Mouse (Mus musculus) lung, postnatal 0 days (tissue): ENCODE measurements at regions not wholly inside any gene's neighbourhood (a gene's known extent, or its start where the extent isn't known, plus 50 kb on each side); places are given as distances from the start of the nearest gene placed in this dataset.

ENCODE experiments used
- CTCF ChIP-seq: IDR thresholded peaks from 2 replicates; pipeline ENCODE4 v1.5.1; 2016; ENCODE audit warnings: antibody characterized with exemption, mild to moderate bottlenecking
- EP300 ChIP-seq: IDR thresholded peaks from 2 replicates; pipeline ENCODE4 v1.6.1; 2016; ENCODE audit warnings: antibody characterized with exemption, mild to moderate bottlenecking, control low read depth

GRCm38 (mm10) chr3:42214624-42215276 lies 472.3 kb downstream of the D3Ertd751e start:
- no peak for TF ChIP-seq CTCF
- no peak for TF ChIP-seq EP300
